Mouse (Mus musculus): ENCODE measurements at regions not wholly inside any gene's neighbourhood (a gene's known extent, or its start where the extent isn't known, plus 50 kb on each side); places are given as distances from the start of the nearest gene placed in this dataset.

DNA sequence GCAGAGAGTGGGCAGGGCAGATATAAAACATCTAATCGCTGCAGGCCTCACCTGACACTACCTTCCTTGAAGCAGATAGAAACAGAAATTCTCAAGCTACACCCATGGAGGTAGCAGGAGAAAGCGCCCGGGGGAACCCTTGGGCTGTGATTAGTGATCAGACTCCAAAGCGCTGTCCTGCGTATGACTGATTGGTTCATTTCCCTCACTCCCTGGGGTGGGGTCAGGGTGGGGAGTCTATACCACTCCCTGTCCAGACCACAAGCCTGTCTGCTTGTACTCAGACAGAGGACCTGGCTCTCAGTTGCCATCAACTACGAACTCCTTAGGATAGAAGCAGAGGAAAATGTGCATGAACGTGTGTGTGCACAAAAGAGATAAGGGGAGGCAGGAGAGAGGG, 77.7 kb downstream of the Gm826 start:
- no peaks in the 10 kb centered on the region for H3K9me3 ChIP-seq (replicated peaks)
- H3K27me3 ChIP-seq (ENCODE audit: low read depth, poor library complexity, severe bottlenecking), result no peaks in the 10 kb centered on the region
- no peak overlapping the region for H3K4me3 ChIP-seq
- H3K4me1 ChIP-seq, result no peaks in the 10 kb centered on the region
- no peak overlapping the region for H3K27ac ChIP-seq (replicated peaks)
- no peak for DNase-seq (ENCODE audit: low spot score)
- 90% methylated on average over 7 of the region's 7 CpGs for WGBS
- no peaks in the 10 kb centered on the region for H3K36me3 ChIP-seq

DNA sequence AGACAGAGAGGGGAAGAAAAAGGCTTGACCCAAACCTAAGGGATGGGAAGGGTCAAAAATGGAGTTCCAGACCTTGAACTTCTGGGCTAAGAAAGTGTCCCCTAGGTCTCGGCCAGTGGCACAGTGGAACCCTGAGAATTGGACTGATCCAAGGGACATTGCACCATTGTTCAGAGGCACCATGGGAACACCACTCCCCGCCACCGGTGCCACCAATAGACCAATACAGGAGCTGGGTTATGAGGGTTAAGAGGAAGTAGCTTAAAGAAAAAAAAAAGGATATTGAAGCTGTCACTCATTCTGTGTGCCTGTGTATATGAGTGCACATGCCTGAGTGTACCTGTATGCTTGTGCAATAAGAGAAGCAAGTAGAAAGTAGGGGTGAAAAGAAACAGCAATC, 83.7 kb downstream of the Gm826 start:
- DNase-seq (ENCODE audit: low spot score), result no peak
- H3K4me1 ChIP-seq, result peaks cover 16% of the 10 kb centered on the region
- H3K27ac ChIP-seq (replicated peaks), result no peak overlapping the region
- H3K4me3 ChIP-seq, result no peak overlapping the region
- no peaks in the 10 kb centered on the region for H3K36me3 ChIP-seq
- 93% methylated on average over 3 of the region's 3 CpGs for WGBS
- peaks cover 13% of the 10 kb centered on the region for H3K27me3 ChIP-seq (ENCODE audit: low read depth, poor library complexity, severe bottlenecking)
- H3K9me3 ChIP-seq (replicated peaks), result no peaks in the 10 kb centered on the region

DNA sequence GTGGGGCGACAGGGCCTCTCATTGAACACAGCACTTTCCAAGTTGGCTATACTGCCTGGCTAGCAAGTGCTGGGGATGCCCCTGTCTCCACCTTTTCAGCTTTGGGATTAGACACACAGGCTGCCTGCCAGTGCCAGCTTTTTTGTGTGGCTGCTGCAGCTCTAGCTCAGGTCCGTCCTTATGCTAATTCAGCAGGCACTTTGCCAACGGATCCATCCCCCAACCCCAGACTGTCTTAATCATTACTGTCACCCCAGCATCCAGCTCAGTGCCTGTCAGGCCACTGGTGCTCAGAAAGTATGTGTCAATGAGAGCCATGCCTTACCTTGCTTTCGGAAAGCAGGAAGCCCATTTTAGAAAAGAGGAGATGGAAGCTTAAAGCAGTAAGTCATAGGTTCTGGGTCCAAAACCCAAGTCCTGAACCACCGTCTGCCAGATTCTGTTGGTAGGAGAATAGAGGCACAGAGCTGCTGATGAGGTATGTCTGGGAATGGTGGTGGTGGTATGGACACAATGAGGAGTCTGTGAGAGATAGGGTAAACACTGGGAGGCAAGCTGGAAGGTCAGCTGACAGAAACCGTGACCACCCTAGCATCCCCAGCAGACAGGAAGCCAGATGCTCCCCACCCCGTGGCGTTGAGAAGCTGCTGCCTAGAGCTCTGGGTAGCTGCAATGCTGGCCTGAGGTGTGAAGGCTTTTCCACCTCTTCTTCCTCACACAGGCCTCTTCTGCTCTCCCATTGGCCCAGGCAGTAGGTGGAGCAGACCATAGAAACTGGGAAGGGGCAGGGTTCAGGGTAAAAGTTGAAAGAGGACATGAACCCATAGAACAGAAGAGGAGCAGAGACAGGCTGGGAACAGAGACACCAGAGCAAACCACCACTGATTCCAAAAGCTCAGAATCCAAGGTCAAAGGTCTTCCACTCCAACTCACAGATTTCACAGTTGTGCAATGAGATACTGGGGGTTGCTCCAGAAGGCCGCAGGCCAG, 84.6 kb downstream of the Gm826 start:
- Histone ChIP-seq H3K4me3 (no peak overlapping the region), H3K36me3 (no peaks in the 10 kb centered on the region), H3K4me1 (peaks cover 23% of the 10 kb centered on the region), H3K27me3 (ENCODE audit: low read depth, poor library complexity, severe bottlenecking) (peaks cover 13% of the 10 kb centered on the region), H3K9me3 (replicated peaks) (no peaks in the 10 kb centered on the region), H3K27ac (replicated peaks) (no peak overlapping the region)
- WGBS, result 74% methylated on average over 9 of the region's 9 CpGs
- no peak for DNase-seq (ENCODE audit: low spot score)

DNA sequence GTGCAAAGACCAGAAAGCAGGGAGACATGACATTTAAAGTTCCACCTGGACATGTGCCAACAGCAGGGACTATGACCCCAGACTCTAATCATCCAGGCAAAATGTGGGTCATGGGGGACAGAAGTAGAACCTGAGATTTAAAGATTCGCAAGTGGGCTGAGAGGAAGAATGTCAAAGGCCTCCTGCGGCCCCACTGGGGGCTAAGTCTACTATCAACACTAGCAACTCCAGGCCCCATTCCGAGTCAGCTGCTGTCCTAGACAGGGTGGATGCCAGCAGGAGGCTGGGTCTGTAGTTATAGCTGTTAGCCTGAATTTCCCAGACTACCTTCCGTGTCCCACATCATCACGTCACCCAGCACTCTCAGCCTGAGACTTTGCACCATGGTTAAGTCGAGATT, 86.7 kb downstream of the Gm826 start:
- WGBS, result 85% methylated on average over 6 of the region's 6 CpGs
- peaks cover 28% of the 10 kb centered on the region for H3K4me1 ChIP-seq
- no peak for DNase-seq (ENCODE audit: low spot score)

DNA sequence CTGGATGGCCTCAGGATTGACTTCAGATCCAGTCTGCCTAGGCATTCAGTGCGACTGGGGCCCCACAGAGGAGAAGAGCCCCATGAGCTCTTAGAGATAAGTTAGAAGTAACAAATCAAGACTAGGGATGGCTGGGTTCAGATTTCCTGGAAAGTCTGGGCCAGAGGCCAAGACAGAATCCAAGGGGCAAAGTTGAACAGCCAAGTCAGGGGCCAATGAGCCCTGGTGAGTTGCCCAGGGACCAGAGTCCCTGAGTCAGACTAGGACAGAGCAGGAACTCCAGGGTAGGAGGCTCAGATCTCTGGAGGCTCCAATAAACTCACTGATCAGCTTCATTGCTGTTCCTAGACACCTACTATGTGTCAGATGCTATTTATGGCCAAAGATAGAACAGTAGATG, 87.6 kb downstream of the Gm826 start:
- 67% methylated on average over 1 of the region's 1 CpGs for WGBS
- H3K27ac ChIP-seq (replicated peaks), result no peak overlapping the region
- peaks cover 28% of the 10 kb centered on the region for H3K4me1 ChIP-seq
- no peak for DNase-seq (ENCODE audit: low spot score)
- H3K4me3 ChIP-seq, result no peak overlapping the region
- no peaks in the 10 kb centered on the region for H3K36me3 ChIP-seq
- peaks cover 33% of the 10 kb centered on the region for H3K27me3 ChIP-seq (ENCODE audit: low read depth, poor library complexity, severe bottlenecking)
- H3K9me3 ChIP-seq (replicated peaks), result no peaks in the 10 kb centered on the region

More for the DNA sequence above, 86.7 kb downstream of the Gm826 start:
- Histone ChIP-seq H3K36me3 (no peaks in the 10 kb centered on the region), H3K9me3 (replicated peaks) (no peaks in the 10 kb centered on the region), H3K4me3 (no peak overlapping the region), H3K27me3 (ENCODE audit: low read depth, poor library complexity, severe bottlenecking) (peaks cover 26% of the 10 kb centered on the region), H3K27ac (replicated peaks) (no peak overlapping the region)

DNA sequence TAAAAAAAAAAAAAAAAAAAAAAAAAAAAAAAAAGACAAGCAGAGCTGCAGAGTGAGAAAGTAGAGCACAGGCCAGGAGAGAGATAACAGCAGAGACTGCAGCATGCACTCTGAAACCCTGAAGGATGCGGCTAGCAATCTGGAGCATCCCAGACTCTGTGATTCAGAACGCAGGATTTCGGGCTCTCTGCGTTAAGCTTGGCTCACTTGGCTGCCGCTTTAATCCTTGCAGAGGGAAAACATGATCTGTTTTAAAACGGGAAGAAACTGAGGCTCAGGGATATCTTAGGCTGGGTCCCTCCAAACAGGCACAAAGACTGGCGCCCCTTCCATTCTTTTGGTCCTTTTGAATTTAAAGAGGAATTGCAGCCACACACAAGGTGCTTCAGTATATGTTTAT, 89.1 kb downstream of the Gm826 start:
- Histone ChIP-seq H3K4me1 (peaks cover 28% of the 10 kb centered on the region), H3K4me3 (no peak overlapping the region), H3K27ac (replicated peaks) (no peak overlapping the region), H3K36me3 (no peaks in the 10 kb centered on the region), H3K9me3 (replicated peaks) (no peaks in the 10 kb centered on the region), H3K27me3 (ENCODE audit: low read depth, poor library complexity, severe bottlenecking) (peaks cover 33% of the 10 kb centered on the region)
- DNase-seq (ENCODE audit: low spot score), result peak; percentile 14
- 19% methylated on average over 7 of the region's 7 CpGs for WGBS

DNA sequence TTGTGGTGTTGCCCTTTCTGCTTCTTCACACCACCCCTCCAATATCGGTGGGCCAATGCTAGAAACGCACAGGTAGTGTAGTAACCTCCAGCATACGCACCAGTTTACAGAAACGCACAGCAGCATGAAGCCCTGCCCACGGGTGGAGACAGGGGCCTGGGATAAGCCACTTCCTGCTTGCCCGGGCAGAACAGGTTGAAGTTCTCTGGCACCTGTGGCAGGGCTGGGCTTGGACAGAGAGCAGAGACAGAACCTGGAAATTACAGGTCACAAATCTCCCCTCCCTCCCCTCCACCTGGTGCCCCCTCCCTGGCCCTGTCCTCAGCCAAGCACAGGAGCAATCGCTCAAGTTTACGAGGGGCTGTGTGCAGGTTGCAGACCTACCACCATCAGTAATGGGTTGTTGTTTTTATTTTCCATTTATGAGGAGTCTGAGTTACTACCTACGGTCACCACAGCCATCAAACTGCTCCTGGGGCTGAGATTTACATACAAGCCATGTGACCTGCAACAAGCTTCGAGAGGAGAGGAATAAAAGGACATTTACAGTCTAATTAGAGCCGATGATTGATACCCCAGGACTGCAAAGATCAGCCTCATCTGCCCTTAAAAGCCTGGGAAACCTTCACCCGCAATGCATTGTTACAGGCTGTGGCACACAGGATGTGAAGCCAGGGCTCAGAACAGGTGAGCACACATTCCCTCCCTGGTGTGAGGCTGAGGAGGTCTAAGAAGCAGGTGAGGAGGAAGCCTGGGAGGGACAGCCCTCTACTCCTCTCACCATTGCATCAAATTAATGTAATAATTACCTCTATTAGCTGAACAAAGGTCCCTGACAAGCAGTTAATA, 93.2 kb downstream of the Gm826 start:
- Histone ChIP-seq H3K4me1 (peaks cover 17% of the 10 kb centered on the region), H3K27me3 (ENCODE audit: low read depth, poor library complexity, severe bottlenecking) (peaks cover 21% of the 10 kb centered on the region), H3K9me3 (replicated peaks) (no peaks in the 10 kb centered on the region), H3K36me3 (no peaks in the 10 kb centered on the region), H3K27ac (replicated peaks) (no peak overlapping the region), H3K4me3 (no peak overlapping the region)
- DNase-seq (ENCODE audit: low spot score), result no peak
- 85% methylated on average over 12 of the region's 12 CpGs for WGBS

DNA sequence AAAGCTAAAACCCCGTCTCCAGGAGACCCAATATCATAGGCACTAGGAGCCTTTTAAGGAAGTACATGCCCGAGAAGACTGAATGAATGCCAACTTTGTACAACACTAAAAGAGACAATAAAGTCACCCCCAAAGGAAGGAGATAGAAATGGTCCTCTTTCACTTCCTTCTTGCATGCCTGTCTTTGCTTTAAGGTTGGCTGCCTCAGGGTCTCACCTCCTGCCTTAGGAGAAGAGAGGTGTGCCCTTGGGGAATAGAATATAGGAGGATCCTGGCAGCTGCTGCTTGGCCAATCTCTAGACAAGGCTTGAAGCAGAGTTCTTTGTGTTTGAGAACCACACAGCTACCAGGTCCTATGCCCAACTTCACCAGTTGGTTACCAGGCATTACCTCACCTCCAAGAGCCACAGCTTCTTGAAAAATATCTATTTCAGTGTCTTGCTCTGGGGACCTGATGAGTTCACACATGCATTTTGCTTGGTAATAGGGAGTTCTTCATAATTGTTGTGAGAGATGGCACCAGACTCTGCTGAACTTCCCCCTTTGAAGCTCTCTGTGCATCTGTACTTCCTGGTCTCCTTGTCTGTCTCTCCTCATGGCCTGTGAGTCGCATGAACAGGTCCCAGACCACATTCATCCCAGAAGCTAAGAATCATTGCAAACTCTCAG, 96.4 kb downstream of the Gm826 start:
- H3K9me3 ChIP-seq (replicated peaks), result no peaks in the 10 kb centered on the region
- peaks cover 6% of the 10 kb centered on the region for H3K27me3 ChIP-seq (ENCODE audit: low read depth, poor library complexity, severe bottlenecking)
- no peaks in the 10 kb centered on the region for H3K36me3 ChIP-seq
- H3K4me1 ChIP-seq, result no peaks in the 10 kb centered on the region
- H3K4me3 ChIP-seq, result no peak overlapping the region
- no peak overlapping the region for H3K27ac ChIP-seq (replicated peaks)
- whole genome bisulfite sequencing, result 82% methylated on average over 3 of the region's 3 CpGs
- DNase-seq (ENCODE audit: low spot score), result no peak

DNA sequence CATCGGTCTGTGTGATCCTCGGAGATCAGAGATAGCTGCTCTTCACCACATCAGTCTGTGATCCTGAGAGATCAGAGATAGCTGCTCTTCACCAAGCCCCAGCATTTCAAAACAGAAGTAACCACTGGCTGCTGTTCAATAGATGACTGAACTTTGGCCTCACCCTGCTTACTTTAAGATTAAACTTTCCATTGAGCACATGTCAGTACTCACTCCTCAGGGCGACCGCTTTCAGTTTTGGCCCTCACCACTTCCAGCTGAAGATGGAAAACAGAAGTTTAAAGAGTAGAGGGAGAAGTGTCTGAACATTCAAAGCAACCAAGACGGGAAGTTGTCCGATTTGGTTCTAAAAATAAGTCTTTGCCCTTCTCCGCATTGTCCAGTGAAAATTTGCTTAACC, 97.2 kb downstream of the Gm826 start:
- no peak overlapping the region for H3K4me3 ChIP-seq
- H3K9me3 ChIP-seq (replicated peaks), result no peaks in the 10 kb centered on the region
- H3K27me3 ChIP-seq (ENCODE audit: low read depth, poor library complexity, severe bottlenecking), result peaks cover 7% of the 10 kb centered on the region
- H3K4me1 ChIP-seq, result no peaks in the 10 kb centered on the region
- no peak for DNase-seq (ENCODE audit: low spot score)
- no peaks in the 10 kb centered on the region for H3K36me3 ChIP-seq
- WGBS, result 90% methylated on average over 7 of the region's 7 CpGs
- H3K27ac ChIP-seq (replicated peaks), result no peak overlapping the region

DNA sequence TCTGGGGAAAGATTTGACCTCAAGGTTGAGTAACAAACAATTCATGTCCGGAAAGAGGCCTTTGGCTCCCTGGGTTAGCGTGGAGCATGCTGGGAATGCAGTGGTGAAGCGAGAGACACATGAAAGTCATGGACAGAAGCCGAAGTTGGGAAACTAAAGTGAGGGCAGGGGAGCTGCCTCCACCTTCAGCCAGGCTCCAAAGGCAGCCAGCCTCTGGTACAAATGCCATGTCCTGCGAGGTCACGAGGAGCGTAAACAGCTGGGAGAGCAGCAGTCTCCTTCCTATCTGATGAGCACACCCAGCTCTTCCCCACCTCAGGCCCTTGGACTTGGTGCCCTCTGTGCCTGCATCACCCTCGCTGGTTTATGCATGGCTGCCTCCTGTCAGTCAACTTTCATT, 103.2 kb downstream of the Gm826 start:
- no peaks in the 10 kb centered on the region for H3K36me3 ChIP-seq
- H3K9me3 ChIP-seq (replicated peaks), result no peaks in the 10 kb centered on the region
- H3K4me1 ChIP-seq, result 0 out of 2 replicates have a peak, but pooled peaks cover 5% of the 10 kb centered on the region
- peaks cover 28% of the 10 kb centered on the region for H3K27me3 ChIP-seq (ENCODE audit: low read depth, poor library complexity, severe bottlenecking)
- 76% methylated on average over 8 of the region's 8 CpGs for WGBS
- no peak for DNase-seq (ENCODE audit: low spot score)
- no peak overlapping the region for H3K4me3 ChIP-seq
- no peak overlapping the region for H3K27ac ChIP-seq (replicated peaks)

DNA sequence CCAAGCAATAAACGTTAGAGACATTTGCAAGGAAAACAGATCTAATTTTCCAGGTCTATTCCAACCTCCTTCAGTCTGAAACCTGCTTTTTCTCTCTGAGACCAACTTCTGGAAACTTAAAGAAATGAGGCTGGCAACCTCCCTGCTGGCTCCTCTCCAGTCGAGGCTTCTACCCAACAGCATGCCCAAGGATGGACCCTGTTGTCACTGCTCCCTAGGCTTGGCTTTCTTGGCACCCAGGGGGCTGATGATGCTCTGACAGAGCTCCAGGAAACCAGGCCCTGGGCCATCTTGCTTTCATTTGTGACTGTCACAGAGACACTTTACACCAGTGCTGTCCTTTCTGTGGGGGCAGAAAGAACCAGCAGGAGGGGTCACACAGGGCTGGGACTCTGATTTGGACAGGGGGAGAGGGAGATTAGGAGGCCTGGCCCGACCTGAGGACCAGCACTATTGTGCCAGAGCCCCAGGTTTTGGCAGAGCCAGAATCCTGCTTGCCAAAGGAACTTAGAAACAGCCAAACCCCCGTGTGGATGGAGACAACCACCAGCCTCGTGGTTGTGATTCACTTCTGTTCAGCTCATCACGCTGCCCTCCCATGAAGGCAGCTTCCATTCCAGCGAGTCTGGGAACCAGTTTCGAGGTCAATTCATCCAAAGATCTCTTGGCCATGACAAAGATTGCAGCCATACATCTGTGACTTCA, 105.5 kb downstream of the Gm826 start:
- DNase-seq (ENCODE audit: low spot score), result no peak
- WGBS, result 74% methylated on average over 8 of the region's 8 CpGs
- H3K27me3 ChIP-seq (ENCODE audit: low read depth, poor library complexity, severe bottlenecking), result peaks cover 51% of the 10 kb centered on the region

DNA sequence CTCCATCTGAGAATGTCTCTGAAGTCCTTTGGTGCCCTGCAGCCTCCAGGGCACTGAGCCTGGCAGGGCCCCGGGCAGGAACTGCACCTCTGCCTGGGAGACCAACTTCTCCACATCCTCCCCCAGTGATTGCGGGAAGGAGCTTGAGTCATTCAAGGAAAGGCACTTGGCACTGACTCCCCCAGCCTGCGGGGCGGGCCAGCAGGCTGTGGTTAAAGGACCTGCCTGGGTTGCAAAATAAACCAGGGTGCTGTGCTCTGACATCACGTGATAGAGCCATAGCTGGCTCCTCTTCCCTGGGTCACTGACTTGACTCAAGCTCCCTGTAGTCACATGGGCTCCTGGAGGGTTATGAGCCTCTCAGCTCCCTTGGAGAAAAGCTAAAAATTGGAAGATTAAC, 108.5 kb downstream of the Gm826 start:
- no peaks in the 10 kb centered on the region for H3K9me3 ChIP-seq (replicated peaks)
- H3K27ac ChIP-seq (replicated peaks), result no peak overlapping the region
- DNase-seq (ENCODE audit: low spot score), result no peak
- peaks cover 74% of the 10 kb centered on the region for H3K27me3 ChIP-seq (ENCODE audit: low read depth, poor library complexity, severe bottlenecking)
- H3K4me3 ChIP-seq, result no peak overlapping the region
- H3K4me1 ChIP-seq, result peaks cover 21% of the 10 kb centered on the region
- 79% methylated on average over 5 of the region's 5 CpGs for whole genome bisulfite sequencing
- H3K36me3 ChIP-seq, result no peaks in the 10 kb centered on the region

More for the DNA sequence above, 105.5 kb downstream of the Gm826 start:
- Histone ChIP-seq H3K27ac (replicated peaks) (no peak overlapping the region), H3K36me3 (no peaks in the 10 kb centered on the region), H3K4me1 (0 out of 2 replicates have a peak, but pooled peaks cover 5% of the 10 kb centered on the region), H3K9me3 (replicated peaks) (no peaks in the 10 kb centered on the region), H3K4me3 (no peak overlapping the region)
